Mouse (Mus musculus): ENCODE data around the gene Dlx1.

The Dlx1 gene

DNA sequence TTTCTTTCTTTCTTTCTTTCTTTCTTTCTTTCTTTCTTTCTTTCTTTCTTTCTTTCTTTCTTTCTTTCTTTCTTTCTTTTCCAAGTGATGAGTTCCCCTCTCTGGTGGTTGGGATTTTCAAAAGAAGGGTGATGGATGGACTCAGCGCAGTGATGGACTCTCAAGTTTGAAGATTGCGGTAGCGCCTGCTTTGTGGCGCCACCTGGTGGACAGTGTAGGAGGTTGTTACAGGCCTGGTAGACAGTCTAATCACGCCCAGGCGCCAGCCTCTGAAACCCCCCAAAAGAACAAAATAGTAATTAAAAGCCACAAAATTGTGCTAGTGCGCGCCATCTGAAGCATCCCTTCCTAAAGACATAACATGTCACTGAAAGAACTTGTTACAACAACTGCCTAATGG, 19.9 kb downstream of the Dlx1 start:
- DNase-seq, result no peak

DNA sequence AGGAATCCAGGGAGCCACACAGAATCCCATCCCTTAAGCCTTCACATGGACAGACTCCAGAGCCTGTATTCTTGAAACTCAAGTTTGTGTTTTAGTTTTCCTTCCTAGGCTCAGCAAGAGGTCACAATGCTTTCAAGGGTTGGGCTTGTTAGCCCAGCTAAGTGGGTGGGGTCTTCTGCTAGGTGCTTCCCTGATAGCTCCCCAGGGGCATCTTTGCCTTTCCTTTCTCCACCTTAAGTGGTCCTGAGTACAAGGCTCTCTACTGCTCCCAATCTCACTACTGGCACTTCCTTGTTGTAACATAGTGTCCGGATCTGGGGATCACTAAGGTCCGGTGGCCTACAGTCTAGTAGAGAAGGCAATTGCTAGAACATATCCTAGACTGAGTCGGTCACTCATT, 22.4 kb downstream of the Dlx1 start:
- DNase-seq, result no peak

DNA sequence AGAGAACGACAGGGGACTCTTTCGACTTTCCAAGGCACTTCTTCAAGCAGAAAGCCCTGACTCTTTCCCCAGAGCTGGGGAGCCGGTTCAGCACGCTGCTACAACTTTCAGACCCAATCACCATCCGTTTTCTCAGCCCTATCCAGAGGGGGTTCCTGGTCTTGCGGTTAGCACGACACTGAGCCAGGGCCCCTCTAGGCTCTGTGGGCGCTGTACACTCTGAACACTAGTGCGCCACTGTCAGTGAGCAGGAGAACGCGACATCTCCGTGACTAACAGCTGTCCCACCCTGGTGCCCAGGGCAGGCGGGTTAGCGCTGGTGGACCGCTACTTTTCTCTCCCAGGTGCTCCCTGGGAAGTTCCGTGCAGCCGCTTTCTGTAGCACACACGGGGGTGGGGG, 23.8 kb downstream of the Dlx1 start:
- DNase-seq, result no peak

DNA sequence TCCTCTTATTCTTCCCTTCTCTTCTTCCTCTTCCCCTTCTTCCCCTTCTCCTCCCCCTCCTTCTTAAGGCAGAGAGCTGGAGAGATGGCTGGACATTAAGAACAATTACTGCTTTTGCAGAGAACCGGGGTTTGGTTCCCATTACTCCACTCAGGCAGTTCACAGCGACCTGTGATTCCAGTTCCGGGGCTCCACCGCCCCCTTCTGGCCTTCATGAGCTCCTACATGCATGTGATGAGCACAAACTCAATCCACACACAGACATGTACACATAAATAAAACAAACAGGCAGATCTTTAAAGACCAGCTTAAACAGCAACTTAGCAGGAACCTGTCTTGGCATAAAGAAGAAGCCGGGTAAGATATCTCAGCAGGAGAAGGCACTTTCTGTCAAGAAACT, 28.2 kb downstream of the Dlx1 start:
- DNase-seq, result no peak

DNA sequence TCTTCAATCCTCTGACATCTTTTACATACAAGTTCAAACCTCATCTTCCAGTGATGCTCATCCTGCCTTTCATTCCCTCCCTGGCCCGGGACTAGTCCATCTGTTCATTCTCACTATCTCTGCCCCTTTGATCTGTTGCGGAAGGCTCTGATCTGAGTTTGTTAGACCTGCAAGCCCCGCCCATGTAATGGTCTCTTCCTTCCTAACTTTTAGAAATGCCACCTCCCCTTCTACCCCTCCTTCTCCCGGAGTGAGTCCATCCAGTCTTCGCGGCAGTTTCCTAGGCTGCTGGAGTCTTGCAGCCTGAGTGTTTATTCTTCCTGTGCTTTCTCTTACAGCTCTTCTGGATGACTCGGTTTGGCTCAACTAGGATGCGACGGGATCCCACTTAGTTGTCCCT, 38.6 kb downstream of the Dlx1 start:
- no peak for DNase-seq

DNA sequence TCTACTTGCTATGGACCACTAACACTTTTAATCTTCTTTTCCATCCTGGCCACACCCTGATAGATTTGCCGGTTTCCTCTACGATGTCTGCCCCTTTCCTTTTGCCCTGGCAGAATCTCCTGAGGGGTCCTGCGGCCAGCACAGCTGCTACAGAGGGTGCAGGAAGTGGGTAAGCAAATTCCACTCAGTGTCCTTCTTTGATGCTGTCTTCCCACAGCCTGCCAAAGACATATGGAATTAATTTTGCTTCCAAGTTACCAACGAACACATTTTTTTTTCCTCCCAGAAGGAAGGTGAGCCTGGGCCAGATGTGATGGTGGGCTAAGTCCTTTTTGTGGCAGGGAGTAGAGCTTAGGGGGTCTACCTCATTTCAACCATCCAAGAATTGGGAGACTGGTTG, 45.8 kb downstream of the Dlx1 start:
- DNase-seq, result no peak

DNA sequence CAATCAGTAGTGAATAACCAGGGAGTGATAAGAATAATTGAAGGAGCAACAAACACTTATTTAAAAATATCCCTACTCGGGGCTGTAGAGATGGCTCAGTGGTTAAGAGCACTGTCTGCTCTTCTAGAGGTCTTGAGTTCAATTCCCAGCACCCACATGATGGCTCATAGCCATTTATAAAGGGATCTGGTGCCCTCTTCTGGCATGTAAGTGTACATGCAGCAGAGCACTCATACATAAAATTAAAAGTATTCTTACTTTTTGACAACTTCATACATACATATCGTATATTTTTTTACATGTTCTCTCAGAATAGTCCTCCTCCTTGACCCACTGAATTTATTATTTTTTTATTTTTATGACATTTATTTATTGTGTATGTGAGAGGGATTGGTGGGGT, 49.1 kb downstream of the Dlx1 start:
- DNase-seq, result no peak

DNA sequence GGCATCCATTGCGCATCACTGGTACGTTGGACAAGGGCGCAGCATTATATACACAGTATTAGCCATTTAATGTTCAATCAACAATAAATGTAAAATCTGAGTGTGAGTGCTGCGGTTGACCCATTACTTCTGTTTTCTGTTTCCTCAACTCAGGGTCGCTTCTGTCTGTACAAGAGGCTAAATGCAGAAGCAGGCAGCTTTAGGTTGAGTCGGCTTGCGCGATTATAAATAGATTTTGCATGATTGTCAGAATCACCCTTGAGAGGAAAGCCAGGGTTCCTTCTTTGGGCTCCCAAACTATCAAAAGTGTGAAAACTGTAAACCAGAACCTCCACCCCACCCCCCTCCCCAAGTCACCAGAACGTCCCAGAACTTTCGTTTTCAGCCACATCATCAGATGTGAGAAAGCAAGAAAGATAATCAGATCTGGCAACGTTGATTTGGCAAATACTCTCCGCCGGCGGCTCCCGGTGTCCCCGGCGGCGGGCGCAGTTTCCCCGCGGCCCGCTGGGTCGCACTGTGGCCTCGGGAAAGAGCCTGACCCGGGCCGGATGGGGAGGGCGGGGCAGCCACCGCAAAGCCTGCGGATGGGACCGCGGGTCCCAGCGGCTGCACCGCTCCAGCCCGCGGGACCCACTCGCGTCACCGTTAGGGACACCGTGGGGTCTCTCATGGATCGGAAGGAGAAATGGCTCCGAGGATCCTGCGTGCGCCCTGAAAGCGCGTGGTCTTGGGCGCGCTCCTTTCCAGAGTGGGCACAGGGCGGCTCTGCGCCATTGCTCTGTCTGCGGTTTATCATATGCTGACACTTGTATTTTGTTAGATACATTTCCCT, 52.9 kb downstream of the Dlx1 start:
- DNase-seq, result peak; percentile 63

DNA sequence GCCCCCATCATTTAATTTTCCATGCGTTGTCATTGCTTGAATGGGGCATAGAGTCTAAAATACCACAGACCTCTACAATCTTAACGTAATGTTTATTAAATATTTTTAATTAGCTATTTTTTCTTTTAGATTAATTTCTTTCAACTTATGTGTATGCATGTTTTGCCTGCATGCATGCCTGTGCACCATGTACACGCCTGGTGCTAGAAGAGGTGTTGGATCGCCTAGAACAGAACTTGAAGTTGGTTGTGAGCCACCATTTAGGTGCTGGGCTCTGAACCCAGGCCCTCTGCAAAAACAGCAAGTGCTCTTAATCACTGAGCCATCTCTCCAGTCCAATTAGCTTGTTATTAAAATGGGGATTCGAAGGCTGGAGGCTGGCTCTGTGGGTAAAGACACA, 53.6 kb downstream of the Dlx1 start:
- no peak for DNase-seq

Measured in right cerebral cortex, adult 18-20 months (tissue).